Mouse (Mus musculus) kidney, embryonic 14.5 days (tissue): Measurements from ENCODE around the gene Elovl1. TPM values are rescaled to one million over a fixed set of nuclear protein-coding genes. Genes with fewer than 3 reads are reported as not detected.
A peak's percentile ranks its signal among the peaks of the same experiment; 100 is the strongest.

Source experiments
- ATAC-seq: fragments of 200-750 bp; cut with Nextera tagmentation; 2 replicates; pipeline ENCODE4 v1.8.0; 2017; ENCODE audit warnings: moderate number of reproducible peaks, mild to moderate bottlenecking, moderate TSS enrichment, moderate library complexity; ENCODE audit not compliant: low FRiP score, low TSS enrichment
- H3K27ac ChIP-seq: fragments of 300-500 bp; sonication (generic); 2 replicates; pipeline ENCODE4 v1.5.1; 2014; ENCODE audit warnings: low read depth, mild to moderate bottlenecking, low read length, moderate library complexity, mixed read lengths
- H3K27me3 ChIP-seq: fragments of 300-500 bp; sonication (generic); 2 replicates; pipeline ENCODE4 v1.6.1; 2014; ENCODE audit warnings: mild to moderate bottlenecking, low read length; ENCODE audit not compliant: control insufficient read depth, insufficient read depth
- H3K36me3 ChIP-seq: fragments of 300-500 bp; sonication (generic); 2 replicates; pipeline ENCODE4 v1.6.1; 2014; ENCODE audit warnings: low read length, mixed read lengths; ENCODE audit not compliant: control insufficient read depth, insufficient read depth
- H3K4me1 ChIP-seq: fragments of 300-500 bp; sonication (generic); 2 replicates; pipeline ENCODE4 v1.6.1; 2014; ENCODE audit warnings: low read length, mixed read lengths; ENCODE audit not compliant: control insufficient read depth, insufficient read depth
- H3K4me2 ChIP-seq: fragments of 300-500 bp; sonication (generic); replicated peaks from 2 replicates; pipeline ENCODE4 v1.6.1; 2014; ENCODE audit warnings: low read depth, mild to moderate bottlenecking, low read length
- H3K4me3 ChIP-seq: fragments of 300-500 bp; sonication (generic); 2 replicates; pipeline ENCODE4 v1.5.1; 2014; ENCODE audit warnings: mild to moderate bottlenecking, low read length
- H3K9ac ChIP-seq: fragments of 300-500 bp; sonication (generic); 2 replicates; pipeline ENCODE4 v1.6.1; 2014; ENCODE audit warnings: low read depth, mild to moderate bottlenecking, low read length, moderate library complexity
- H3K9me3 ChIP-seq: fragments of 300-500 bp; sonication (generic); 2 replicates; pipeline ENCODE4 v1.6.1; 2016; ENCODE audit warnings: low read length; ENCODE audit not compliant: control insufficient read depth
- WGBS: fragments of 180-500 bp; shearing (Covaris S2); extraction: QIAGEN DNeasy Blood & Tissue Kit; methylation state at CpG from one replicate; pipeline ENCODE4 v1.1.7; 2014; 5-methylcytosine and 5-hydroxymethylcytosine counted together
- polyA plus RNA-seq: library from polyadenylated mRNA; unstranded; fragments of >200 nt; fragmentation: Nextera tagmentation; extraction: Ambion mirVana; gene quantifications from 2 replicates; pipeline ENCODE4 v1.2.1, GENCODE M21; 2014

Elovl1 gene
- polyA plus RNA-seq, 1 experiment from 2014 or later = 82.7 TPM

DNA sequence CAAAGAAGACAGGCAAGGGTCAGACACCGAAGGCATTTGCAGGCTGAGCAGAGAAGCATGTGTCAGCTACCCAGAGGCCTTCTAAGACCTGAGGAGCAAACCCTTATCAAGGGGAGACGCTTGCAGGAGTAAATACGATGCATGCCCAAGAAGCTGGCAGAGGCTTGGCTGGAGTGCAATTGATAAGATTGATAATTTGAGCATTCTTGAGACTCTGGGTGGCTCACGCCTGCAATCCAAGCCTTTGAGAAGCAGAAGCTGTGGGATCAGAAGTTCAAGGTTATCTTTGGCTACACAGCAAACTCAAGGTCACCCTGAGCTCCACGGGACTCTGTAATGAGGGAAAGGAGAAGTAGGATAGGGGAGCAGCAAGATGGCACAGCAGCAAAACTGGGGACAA is 26.0 kb upstream of the Elovl1 start:
- Histone ChIP-seq H3K4me1 (no peaks in the 10 kb centered on the region), H3K27me3 (no peaks in the 10 kb centered on the region), H3K4me3 (no peak overlapping the region), H3K4me2 (no peak overlapping the region), H3K27ac (no peak overlapping the region), H3K36me3 (peaks cover 63% of the 10 kb centered on the region), H3K9me3 (no peaks in the 10 kb centered on the region), H3K9ac (no peak overlapping the region)
- WGBS = 85% methylated on average over 5 of the region's 5 CpGs
- no peak for ATAC-seq

DNA sequence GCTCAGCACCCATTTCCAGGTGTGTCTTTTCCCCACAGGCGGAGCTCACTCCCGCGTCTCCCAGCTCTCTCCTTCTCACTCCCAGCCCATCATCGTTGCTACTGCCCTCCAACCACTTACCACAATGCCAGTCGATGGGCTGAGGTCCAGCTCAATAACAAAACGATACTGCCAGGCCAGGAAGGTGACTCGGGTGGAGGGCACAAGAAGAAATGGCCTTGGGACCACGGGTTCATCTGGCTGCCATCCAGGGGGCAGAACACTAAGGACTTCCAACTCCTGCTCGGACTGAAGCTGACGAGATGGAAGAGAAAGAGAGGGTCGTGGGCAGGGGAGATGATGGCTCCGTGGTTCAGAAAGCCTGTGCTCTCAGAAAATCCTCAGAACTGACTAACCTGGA is 25.2 kb upstream of the Elovl1 start:
- 94% methylated on average over 12 of the region's 12 CpGs for WGBS
- Histone ChIP-seq H3K4me1 (no peaks in the 10 kb centered on the region), H3K27me3 (no peaks in the 10 kb centered on the region), H3K9ac (no peak overlapping the region), H3K4me2 (no peak overlapping the region), H3K4me3 (no peak overlapping the region), H3K9me3 (no peaks in the 10 kb centered on the region), H3K27ac (no peak overlapping the region), H3K36me3 (peaks cover 55% of the 10 kb centered on the region)
- no peak for ATAC-seq

DNA sequence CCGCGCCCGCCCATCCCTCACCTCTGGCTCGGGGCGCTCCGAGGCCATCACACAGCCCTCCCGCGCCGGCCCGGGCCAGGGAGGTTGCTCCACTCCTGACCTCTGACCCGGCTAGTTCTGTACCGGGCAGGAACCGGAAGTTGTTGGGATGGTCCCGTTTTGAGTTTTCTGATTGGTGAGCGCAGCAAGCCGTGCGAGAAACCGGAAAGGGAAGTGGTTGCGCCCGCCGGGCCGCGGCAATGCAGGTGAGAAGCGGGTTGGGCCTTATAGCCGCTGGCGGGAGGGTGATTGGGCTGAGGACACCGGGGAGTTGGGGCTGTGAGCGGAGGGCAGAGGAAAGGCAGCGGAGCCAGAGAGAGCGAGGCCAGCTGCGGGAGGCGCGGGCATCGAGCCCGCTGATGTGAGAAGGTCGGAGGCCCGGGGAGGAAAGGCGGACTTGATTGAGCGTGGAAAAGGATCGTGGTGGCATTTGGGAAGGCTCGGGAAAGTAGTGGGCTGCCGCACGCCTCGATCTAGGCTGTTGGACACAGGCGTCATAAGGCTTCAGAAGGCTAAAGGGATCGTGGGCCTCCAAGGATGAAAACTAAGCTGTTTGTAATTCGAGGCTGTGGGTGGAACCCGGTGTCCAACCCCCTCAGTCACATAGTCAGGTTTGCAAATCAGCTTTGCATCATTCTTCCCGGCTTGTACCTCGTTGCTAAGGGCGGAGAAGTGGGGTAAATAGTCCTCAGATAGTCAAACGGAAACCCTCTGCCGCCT is 18.6 kb upstream of the Elovl1 start, which contains the start of the genes Szt2 and Med8:
Gene Szt2, minus strand, starts transcription at position 132 of the 759 bp plus-strand sequence.
Gene Med8, plus strand, starts transcription at position 196 of the 759 bp plus-strand sequence.
- Histone ChIP-seq H3K27ac (peak within 1 kb of the TSS; percentile 52; the same call in 1 of the 2 replicates), H3K36me3 (peaks cover 35% of the 10 kb centered on the region), H3K27me3 (no peaks in the 10 kb centered on the region), H3K4me3 (peak within 1 kb of the TSS; percentile 74), H3K4me1 (peaks cover 7% of the 10 kb centered on the region; the same call in 1 of the 2 replicates), H3K4me2 (peak within 1 kb of the TSS; percentile 77), H3K9ac (peak within 1 kb of the TSS; percentile 60), H3K9me3 (no peaks in the 10 kb centered on the region)
- peak; percentile 96 for ATAC-seq
- WGBS = under 1% methylated on average over 53 of the region's 53 CpGs

DNA sequence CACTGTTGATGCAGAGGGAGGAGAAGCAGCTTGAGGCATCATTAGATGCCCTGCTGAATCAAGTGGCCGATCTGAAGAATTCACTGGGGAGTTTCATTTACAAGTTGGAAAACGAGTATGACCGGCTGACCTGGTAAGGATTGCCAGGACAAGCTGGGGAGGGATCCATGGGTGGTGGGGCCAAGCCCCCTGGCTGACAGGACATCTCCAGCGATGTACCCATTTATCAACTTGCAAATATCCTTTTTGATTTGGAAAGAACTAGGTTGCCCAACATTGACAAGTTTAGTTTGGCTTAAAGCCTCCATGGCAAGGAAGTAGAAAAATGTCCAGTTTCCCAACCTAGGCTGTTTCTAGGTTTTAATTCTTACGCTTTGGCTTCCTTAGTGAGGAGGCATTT is 17.0 kb upstream of the Elovl1 start:
- WGBS = 92% methylated on average over 5 of the region's 5 CpGs
- Histone ChIP-seq H3K4me3 (no peak overlapping the region), H3K9ac (no peak overlapping the region), H3K27ac (no peak overlapping the region), H3K4me2 (no peak overlapping the region), H3K4me1 (peaks cover 7% of the 10 kb centered on the region; the same call in 1 of the 2 replicates), H3K9me3 (no peaks in the 10 kb centered on the region), H3K27me3 (no peaks in the 10 kb centered on the region), H3K36me3 (peaks cover 48% of the 10 kb centered on the region)
- ATAC-seq = no peak

DNA sequence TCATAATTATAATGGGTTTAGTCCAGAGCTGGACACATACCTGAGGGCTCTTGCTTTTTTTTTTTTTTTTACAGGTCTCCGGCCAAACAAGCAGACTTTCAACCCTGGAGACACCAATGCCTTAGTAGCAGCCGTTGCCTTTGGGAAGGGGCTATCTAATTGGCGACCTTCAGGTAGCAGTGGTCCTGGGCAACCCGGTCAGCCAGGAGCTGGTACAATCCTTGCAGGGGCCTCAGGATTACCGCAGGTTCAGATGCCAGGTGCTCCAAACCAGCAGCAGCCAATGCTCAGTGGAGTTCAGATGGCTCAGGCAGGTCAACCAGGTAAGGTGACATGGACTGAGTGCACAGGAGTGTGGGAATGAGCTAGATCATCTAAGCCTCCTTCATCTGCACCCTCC is 14.3 kb upstream of the Elovl1 start:
- peaks cover 65% of the 10 kb centered on the region for H3K36me3 ChIP-seq
- 93% methylated on average over 5 of the region's 5 CpGs for WGBS
- no peak for ATAC-seq
- peaks cover 7% of the 10 kb centered on the region; the same call in 1 of the 2 replicates for H3K4me1 ChIP-seq
- H3K9ac ChIP-seq = no peak overlapping the region
- no peak overlapping the region for H3K27ac ChIP-seq
- no peak overlapping the region for H3K4me3 ChIP-seq
- H3K9me3 ChIP-seq = no peaks in the 10 kb centered on the region
- no peak overlapping the region for H3K4me2 ChIP-seq
- H3K27me3 ChIP-seq = no peaks in the 10 kb centered on the region

DNA sequence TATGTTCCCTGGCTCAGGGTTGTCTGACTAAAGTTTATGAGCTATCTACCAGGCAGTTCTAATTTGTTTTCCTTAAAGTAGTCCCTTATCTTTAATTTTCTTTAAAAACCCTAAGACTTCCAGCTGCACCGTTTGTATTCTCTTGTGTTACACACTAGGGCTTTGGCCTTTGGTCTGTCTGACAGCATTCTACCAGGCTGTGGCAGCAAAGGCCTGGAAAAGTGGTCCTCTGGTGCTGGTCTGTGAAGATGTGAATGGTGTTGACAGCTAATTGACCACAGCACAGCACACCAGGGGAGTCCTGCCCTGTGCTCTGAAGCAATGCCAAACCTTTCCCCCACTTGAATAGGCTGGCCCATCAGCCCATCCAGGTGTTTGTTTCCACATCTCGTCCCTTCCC is 12.1 kb upstream of the Elovl1 start:
- no peak overlapping the region for H3K27ac ChIP-seq
- no peak overlapping the region for H3K4me2 ChIP-seq
- H3K4me1 ChIP-seq = no peaks in the 10 kb centered on the region
- no peak for ATAC-seq
- H3K4me3 ChIP-seq = no peak overlapping the region
- H3K9me3 ChIP-seq = no peaks in the 10 kb centered on the region
- peaks cover 78% of the 10 kb centered on the region for H3K36me3 ChIP-seq
- WGBS = 89% methylated on average over 2 of the region's 2 CpGs
- H3K9ac ChIP-seq = no peak overlapping the region
- no peaks in the 10 kb centered on the region for H3K27me3 ChIP-seq

DNA sequence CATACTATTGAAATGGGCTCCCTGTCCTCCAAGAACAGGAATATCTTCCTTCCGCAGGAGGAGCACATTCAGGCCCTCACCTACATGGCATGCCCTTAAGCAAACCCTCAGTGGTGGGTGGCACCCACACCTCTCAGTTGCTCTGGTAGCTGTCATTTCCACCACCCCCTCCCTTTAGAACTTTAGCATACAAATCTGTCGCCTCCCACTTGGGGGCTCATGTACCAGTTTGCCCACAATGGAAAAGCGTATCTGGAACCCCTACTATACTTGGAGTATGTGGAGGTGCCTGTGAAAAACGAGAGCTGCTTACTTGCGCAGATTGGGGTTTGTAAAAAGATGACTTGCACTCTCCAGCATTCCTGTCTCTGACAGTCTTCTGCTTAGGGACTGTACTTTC is 11.6 kb upstream of the Elovl1 start:
- H3K4me3 ChIP-seq = no peak overlapping the region
- H3K4me2 ChIP-seq = no peak overlapping the region
- H3K9ac ChIP-seq = no peak overlapping the region
- no peak overlapping the region for H3K27ac ChIP-seq
- no peaks in the 10 kb centered on the region for H3K9me3 ChIP-seq
- ATAC-seq = no peak
- WGBS = 96% methylated on average over 5 of the region's 5 CpGs
- H3K4me1 ChIP-seq = no peaks in the 10 kb centered on the region
- H3K36me3 ChIP-seq = peaks cover 80% of the 10 kb centered on the region
- H3K27me3 ChIP-seq = no peaks in the 10 kb centered on the region

DNA sequence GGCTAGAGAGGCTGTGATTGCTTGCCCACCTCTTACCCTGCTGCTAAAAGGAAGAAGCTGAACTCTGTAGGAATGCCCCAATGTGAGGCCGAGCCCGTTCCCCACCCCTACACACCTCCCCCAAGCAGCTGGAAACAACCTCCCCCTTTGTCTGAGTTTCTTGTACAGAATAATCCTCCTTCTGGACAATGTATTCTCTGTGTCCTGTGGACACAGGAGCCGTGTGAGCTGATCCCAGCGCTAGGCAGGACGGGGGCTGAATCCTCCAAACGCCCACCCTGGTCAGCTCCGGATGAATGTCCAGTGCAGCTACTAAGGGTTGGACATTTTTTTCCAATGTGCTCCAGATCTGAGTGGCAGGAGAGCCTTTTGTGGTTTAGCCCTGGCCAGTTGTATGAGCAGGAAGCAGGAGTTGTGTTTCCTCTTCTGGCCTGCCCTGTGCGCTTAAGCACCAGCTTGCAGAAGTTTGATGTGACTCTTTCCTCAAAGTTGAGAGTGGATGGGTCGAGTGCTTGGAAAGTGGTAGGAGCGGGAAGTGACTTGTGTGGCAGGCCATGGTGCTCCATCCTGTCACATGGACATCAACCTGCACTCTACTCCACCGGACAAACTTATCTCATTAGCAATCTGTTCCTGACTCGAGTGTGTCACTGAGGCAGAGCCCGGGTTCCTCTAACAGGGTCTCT is 10.6 kb upstream of the Elovl1 start:
- Histone ChIP-seq H3K4me1 (no peaks in the 10 kb centered on the region), H3K27ac (no peak overlapping the region), H3K4me3 (no peak overlapping the region), H3K36me3 (peaks cover 70% of the 10 kb centered on the region), H3K9ac (no peak overlapping the region), H3K27me3 (no peaks in the 10 kb centered on the region), H3K4me2 (no peak overlapping the region), H3K9me3 (no peaks in the 10 kb centered on the region)
- no peak for ATAC-seq
- 93% methylated on average over 13 of the region's 13 CpGs for WGBS

DNA sequence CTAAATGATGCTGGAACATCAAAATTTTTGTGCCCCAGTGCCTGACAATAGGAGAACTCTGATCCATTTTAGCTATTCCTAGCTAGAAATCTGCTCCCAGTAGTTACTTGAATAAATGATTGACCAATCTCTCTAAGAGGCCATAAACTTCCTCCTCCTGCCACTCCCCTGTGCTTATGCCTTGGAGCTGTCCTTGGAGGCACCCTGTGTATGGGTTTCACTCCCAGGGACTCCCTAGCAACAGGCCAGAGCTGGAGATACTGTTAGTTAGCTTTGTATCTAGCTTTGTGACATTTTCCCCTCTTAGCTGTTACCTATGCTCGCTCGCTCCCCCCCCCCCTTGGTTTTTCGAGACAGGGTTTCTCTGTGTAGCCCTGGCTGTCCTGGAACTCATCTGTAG is 6.5 kb upstream of the Elovl1 start:
- Histone ChIP-seq H3K4me3 (no peak overlapping the region), H3K9ac (no peak overlapping the region), H3K4me2 (no peak overlapping the region), H3K36me3 (peaks cover 31% of the 10 kb centered on the region), H3K9me3 (no peaks in the 10 kb centered on the region), H3K27me3 (no peaks in the 10 kb centered on the region), H3K4me1 (no peaks in the 10 kb centered on the region), H3K27ac (no peak overlapping the region)
- no peak for ATAC-seq
- whole genome bisulfite sequencing = 96% methylated on average over 3 of the region's 3 CpGs
